Mouse (Mus musculus): ENCODE measurements around the gene Prph. TPM values are rescaled to one million over a fixed set of nuclear protein-coding genes. Genes with fewer than 3 reads are reported as not detected.

Gene Prph
- polyA plus RNA-seq (2015; fragmentation: Nextera tagmentation; extraction: Ambion mirVana), result 0.99 and 1.1 TPM in 2 replicates

DNA sequence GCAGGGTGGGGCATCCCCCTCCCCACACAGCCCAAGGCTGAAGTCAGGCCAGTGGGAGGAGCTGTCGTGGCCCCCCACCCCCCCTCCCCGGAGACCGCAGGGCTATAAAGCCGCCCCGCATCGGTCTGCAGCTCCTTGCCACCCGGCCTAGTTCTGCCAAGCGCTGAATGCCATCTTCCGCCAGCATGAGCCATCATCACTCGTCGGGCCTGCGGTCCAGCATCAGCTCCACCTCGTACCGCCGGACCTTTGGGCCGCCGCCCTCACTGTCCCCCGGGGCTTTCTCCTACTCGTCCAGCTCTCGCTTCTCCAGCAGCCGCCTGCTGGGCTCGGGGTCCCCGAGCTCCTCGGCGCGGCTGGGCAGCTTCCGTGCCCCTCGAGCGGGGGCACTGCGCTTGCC is at the start of gene Prph:
TSS of gene Prph (plus strand) at position 135 of the 400 bp plus-strand sequence.
- no peak for DNase-seq (ENCODE audit: low spot score)

- peak; percentile 91 for DNase-seq (ENCODE audit: low spot score)
Observed at GRCm38 (mm10) chr15:99008801-99009241, 46.2 kb upstream of the Prph start.

DNA sequence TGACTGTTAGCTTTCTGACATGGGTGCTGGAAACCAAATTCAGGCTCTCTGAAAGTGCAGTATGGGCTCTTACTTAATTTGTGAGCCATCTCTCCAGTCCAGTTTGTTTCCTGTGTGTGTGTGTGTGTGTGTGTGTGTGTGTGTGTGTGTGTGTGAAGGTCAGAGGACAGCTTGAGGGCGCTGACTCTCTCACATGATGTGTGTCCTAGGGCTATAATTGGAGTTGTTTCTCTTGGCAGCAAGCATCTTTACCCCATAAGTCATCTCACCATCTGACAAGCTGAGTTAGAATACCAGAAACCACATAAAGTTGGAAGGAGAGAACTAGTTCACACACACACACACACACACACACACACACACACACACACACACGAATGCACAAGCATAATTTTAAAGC is 44.1 kb upstream of the Prph start:
- DNase-seq (ENCODE audit: low spot score), result no peak

DNA sequence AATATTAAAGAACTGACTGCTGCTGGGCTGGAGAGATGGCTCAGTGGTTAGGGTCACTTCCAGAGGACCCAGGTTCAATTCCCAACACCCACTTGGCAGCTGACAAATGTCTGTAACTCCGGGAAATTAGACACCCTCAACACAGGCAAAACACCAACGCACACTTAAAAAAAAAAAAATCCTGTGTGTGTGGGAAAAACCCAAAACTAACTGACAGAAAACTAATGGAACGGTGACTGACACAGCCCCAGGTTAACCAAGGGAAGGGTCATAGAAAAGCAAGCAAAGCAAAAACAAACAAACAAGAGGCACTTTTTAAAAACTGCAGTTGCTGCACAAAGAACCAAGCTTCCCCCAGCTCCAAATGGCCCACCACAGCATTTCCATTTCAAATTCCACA is 43.0 kb upstream of the Prph start:
- DNase-seq (ENCODE audit: low spot score), result no peak

DNA sequence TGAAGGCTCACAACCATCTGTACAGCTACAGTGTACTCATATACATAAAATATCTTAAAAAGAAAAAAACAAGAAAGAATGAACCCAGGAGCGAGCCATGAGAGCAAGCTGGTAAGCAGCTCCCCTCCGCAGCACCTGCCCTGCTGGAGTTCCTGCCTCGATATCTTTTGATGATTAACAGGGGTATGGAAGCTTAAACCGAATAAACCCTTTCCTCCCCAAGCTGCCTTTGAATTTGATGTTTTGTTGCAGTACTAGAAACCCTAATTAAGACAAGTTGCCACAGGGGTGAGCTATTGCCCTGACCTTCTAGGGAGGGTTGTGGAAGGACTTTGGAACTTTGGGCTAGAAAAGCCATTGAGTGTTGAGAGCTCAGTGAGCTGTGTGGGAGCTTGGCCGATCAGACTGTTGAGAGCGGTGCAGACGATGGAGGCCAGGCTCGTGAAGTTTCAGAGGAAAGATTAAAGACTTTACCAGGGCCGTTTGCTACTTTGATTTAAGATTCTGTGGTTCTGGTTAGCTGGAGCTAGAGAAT is 40.4 kb upstream of the Prph start:
- no peak for DNase-seq (ENCODE audit: low spot score)

DNA sequence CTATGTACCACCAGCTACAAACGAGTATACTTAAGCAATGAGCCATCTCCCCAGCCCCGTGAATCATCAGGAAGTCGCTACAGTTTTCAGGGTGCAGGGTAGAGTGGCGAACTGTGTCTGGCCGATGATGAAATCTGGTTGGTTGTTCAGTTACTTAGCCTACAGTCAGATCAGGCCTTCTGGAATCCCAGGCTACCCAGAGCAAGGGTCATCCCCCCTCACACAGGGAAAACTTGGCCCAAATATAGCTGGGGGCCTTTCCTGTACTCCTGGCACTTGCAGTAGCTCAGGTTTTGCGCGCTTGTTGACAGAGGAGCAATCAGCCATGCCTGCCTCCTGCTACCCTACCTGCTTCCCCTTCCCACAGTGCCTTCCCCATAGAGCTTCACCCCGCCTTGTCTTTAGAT is 37.6 kb upstream of the Prph start:
- DNase-seq (ENCODE audit: low spot score), result no peak

DNA sequence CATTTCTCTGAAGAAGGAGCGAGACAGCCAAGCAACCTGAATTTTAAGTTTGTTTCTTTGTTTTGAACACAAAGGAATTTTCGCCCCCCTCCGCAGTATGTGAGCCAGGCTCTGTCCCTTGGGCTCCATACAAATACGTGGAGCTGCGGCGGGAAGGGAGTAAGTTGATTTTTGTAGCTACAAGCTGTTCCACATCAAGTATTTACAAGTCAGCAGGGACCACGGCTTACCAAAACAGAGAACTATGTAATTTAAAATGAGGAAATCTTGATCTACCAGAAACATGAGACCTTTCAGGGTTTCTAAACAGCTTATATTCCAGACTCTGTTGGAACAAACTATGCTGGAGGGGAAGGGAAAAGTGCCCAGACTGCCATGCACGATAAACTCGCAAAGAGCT is 37.0 kb upstream of the Prph start:
- DNase-seq (ENCODE audit: low spot score), result no peak

- no peak for DNase-seq (ENCODE audit: low spot score)
Observed at GRCm38 (mm10) chr15:99018630-99019029, 36.3 kb upstream of the Prph start.

- DNase-seq (ENCODE audit: low spot score), result no peak
Observed at GRCm38 (mm10) chr15:99019436-99019835, 35.5 kb upstream of the Prph start.

GRCm38 (mm10) chr15:99020171-99020570 is 34.8 kb upstream of the Prph start:
- DNase-seq (ENCODE audit: low spot score), result no peak

- DNase-seq (ENCODE audit: low spot score), result no peak
Observed at GRCm38 (mm10) chr15:99021255-99021654, 33.7 kb upstream of the Prph start.

DNA sequence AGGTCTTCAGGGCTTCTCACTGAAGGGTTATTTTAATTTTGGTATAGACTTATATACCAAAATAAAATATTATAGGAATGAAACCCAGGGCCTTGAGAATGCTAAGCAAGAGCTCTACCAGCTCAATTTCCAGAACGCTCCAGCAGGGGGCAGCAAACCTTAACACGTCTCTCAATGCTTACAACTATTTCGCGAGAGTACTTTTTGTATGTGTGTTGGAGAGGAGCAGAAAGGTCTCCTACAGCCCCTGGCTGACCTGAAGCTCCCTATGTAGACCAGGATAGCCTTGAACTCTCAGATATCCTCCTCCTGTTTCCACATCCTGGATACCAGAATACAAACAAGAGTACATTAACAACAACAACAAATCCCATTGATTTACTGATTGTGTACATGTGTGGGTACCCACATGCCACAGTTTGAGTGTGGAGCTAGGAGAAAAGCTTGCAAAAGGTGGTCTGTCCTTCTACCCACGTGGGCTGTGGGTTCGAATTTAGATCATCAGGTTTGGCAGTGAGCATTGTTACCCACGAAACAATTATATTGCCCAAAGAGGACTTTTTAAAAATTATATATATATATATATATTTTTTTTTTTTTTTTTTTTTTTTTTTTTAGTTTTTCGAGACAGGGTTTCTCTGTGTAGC is 30.2 kb upstream of the Prph start:
- DNase-seq (ENCODE audit: low spot score), result peak; percentile 82

DNA sequence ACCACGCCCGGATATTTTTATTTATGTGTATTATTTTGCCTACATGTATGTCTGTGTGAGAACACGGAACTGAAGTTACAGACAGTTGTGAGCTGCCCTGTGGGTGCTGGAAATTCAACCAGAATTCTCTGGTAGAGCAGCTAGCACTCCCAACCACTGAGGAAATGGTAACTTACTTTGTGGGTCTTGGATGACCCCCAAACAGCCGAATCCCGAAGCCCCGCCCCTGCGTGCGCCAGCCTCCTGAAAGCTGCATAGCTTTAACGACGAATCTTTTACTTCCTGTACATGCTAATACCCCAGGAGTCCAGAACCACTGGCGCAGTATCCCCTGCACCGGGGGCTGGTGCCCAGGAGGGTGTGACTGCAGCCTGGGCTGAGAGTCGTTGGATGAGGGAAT is 29.6 kb upstream of the Prph start:
- DNase-seq (ENCODE audit: low spot score), result no peak

DNA sequence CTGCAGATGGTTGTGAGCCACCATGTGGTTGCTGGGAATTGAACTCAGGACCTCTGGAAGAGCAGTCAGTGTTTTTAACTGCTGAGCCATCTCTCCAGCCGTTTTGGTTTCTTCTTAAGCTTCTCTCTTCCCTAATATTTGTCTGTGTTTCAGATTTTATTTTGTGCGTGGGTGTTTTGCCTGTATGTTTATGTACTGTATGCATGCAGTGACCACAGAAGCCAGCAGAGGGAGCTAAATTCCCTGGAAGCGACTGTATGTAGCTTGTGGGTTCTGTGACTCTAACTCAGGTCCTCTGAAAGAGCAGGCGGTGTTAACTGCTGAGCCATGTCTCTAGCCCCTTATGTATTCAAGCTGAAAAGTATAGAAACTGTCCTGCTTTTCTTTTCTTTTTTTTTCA is 28.7 kb upstream of the Prph start:
- DNase-seq (ENCODE audit: low spot score), result peak; percentile 75

- no peak for DNase-seq (ENCODE audit: low spot score)
Observed at GRCm38 (mm10) chr15:99027116-99027515, 27.9 kb upstream of the Prph start.

DNA sequence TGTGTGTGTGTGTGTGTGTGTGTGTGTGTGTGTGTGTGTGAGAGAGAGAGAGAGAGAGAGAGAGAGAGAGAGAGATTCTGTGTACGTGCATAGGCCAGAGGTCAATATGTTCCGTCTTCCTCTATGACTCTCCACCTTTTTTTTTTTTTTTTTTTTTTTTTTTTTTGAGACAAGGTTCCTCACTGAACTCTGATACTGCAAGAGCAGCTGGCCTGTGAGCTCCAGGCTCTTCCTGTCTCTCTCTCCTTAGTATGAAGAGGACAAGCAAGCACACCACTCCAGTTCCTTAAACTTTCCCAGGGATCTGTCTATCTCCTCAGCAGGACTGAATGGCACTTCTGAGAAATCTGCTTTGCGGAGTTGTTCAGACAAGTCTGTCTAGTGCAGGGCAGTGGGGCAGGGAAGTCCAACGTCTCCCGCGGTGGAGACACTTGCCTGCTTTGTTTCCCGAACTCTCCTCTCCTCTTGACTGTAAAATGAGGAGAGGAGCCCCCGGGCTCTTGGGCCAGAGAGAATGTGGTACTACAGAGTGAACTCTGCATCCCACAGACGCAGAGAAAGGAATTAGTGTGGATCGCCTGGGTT is 26.0 kb upstream of the Prph start:
- no peak for DNase-seq (ENCODE audit: low spot score)

DNA sequence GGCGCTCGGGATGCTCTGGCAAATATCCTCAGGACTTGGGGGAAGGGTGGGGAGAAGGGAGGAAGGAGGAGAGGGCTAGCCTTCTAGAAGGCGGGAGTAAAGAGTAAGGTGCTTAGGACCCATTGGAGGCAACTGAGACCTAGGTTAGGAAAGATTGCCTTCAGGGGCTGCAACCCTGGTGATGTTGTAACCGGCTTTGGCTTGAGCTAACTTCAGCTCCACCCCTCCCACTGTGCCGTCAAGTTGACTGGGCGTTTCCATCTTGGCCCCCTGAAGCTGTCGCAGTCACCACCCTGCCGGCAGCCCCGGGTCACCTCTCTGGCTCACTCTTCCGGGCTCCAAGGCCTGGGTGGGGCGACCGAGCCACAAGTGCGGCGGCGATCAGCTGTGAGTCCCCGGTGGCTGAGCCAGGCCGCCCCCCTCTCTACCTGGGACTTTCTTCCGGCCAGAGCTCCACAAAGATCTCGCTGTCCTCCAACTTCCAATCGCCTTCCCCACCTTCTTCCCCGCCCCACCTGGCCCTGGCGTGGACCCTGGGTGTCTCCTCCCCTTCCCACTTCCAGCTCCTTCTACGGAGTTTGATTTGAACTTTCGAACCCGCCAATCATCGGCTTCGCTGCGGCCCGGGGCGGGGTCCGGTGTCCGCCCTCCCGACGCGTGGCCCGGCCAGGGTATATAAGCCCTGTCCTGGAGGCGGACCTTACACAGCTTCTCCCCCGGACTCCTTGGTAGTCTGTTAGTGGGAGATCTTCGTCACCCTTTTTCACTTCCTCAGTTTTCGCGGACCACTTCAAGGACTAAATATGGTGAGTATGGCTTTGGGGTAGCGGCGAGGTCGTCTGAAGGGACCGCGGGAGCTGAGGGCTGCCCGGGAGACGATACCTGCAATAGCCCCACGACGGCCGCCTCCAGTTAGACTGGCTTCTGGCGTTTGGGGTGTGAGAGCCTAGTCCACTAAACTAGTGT is 25.1 kb upstream of the Prph start, which contains the start of gene Tuba1c:
TSS of gene Tuba1c (plus strand) at position 273 of the 966 bp plus-strand sequence.
- peak; percentile 90 for DNase-seq (ENCODE audit: low spot score)

GRCm38 (mm10) chr15:99030585-99031387 is 24.2 kb upstream of the Prph start:
- DNase-seq (ENCODE audit: low spot score), result peak; percentile 28

DNA sequence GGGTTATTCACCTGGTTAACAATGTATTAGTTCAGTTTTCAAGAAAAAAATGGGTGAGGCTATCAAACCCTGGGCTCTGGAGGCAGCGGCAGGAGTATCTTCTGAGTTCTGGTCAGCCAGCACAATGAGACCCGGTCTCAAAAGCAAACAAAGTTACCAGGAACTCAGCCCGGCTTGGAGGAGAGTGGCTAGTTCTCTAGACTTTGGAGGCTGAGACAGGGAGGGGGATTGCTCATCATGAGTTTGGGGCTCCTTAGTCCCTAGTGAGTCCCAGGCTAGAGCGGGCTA is 23.6 kb upstream of the Prph start:
- no peak for DNase-seq (ENCODE audit: low spot score)

DNA sequence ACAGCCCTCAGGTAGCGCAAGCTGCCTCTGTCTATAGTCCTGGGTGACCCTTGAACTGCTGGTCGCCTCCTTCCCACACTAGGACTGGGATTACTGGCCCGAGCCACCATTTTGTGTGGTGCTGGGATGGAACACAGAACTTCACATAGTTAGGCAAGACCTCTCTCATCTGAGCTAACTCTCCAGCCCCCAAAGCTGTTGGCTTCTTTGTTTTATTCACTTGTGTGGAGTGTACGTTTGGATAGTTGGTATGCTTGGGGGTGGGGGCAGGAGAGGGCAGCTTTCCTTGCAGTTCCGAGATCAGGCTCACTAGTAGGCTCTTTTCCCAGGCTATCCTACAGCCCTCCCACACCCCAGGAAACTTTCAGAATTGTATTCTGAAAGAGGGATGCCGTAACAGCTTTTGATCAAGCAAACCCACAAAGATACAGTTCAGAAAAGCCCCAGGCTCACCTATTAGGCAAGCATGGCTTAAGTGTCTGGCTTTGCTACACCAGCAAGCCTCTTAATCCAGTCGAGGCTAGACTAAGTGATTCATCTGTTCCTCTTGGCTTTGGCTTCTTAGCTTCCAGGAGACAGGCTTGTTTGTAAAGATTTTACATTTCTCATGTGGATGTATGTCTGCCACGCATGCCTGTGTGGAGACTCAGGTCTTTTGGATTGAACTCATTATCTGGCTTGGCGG is 22.8 kb upstream of the Prph start:
- no peak for DNase-seq (ENCODE audit: low spot score)

Measured in thymus, postnatal 0 days (tissue).